Mouse (Mus musculus) granulocyte monocyte progenitor cell, adult 5-6 weeks (primary cell): ENCODE measurements around the gene Ubqln3. TPM values are rescaled to one million over a fixed set of nuclear protein-coding genes. Genes with fewer than 3 reads are reported as not detected.

Source experiments
- ATAC-seq: replicated peaks from 2 replicates; pipeline ENCODE4 v1.8.0; 2016; ENCODE audit warnings: mild to moderate bottlenecking, moderate TSS enrichment, inconsistent platforms; ENCODE audit not compliant: poor library complexity, severe bottlenecking
- total RNA-seq, 2 experiments: library from RNA; stranded (forward) in 1 of 2; stranded (reverse) in 1 of 2; fragments of 200-712, 200-1000 nt in 1 of 2; fragments of >200 nt in 1 of 2; fragmentation: Nextera tagmentation in 1 of 2; gene quantifications; 2 replicates each; pipeline ENCODE4 v1.2.3; 2014 to 2017

Ubqln3 gene
- total RNA-seq (2014; fragmentation: Nextera tagmentation) (not detected in 2 replicates), total RNA-seq (2017) (not detected in 2 replicates)

- ATAC-seq, result no peak
Observed at GRCm38 (mm10) chr7:104143179-104143578, at the start of gene Ubqln3. Gene Ubqln3 (minus strand): TSS chr7:104143279.

DNA sequence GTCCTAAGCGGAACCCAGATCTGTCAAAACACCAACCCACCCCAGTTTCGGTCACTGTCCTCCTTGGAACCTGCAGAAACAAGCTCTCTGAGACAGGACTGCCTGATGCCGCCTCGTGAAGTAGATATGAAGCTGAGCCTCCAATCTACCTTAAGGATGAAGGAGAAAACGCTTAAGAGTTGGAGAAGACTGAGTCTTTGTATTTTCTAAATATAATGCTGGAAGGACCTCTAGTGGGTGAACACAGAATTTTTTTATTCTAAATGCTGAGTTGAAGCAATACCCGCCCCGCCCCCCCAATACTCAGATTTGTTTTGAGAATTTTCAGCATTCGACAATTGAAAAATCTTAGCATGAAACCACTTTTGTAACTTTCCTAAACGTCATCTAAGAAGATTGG is 48.2 kb upstream of the Ubqln3 start:
- peak; percentile 68 for ATAC-seq

GRCm38 (mm10) chr7:104183292-104183691 is 40.2 kb upstream of the Ubqln3 start, which contains the start of gene Olfr648:
Gene Olfr648 (minus strand): TSS chr7:104183392.
- ATAC-seq, result no peak

- peak; percentile 75 for ATAC-seq
Observed at GRCm38 (mm10) chr7:104179074-104179473, 36.0 kb upstream of the Ubqln3 start.

DNA sequence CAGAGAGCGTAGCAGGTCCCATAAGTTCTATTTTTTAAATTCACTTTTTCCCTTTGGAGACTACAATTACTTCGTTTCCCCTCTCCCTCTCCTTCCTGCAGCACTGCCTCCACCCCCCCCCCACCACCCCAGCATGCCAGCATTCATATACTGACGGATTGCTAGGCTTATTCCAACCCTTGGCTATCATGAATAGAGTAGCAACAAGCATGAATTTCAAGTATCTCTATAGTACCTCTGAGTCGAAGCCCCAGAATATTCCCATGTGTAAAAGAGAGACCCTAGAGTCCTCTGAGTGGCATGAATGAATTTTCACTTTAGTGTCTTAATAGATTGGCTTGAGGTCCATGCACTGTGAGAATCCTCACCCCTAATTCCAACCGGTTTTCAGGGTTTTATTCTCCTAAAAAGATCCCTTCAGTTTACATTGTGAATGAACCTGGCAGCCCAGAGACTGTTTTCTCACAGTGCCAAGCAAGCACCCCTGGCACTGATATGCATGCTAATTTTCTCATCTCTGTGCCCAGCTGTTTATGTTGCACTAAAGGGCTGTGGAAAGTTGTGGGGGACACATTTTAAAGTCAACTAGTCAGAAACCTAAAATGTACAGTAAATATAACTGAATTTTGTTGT is 35.5 kb upstream of the Ubqln3 start:
- ATAC-seq, result no peak

DNA sequence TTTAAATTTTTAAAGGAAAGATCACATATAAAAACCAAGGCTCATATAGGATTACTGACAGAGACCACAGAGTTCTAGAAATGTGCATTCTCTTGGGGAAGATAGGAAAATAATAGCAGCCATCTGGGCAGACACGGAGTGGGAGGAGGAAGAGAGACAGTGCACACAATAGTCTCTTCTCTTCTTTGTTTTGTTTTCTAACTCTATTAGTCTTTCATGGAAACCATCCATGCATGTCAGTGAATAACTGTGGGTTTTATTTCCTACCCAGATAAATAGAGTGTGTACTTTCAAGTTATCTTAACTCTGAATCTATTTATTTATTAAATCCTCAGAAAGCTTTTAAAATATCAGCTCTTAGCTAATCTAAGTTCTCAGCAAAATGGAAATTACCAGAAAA is 32.0 kb upstream of the Ubqln3 start:
- no peak for ATAC-seq

DNA sequence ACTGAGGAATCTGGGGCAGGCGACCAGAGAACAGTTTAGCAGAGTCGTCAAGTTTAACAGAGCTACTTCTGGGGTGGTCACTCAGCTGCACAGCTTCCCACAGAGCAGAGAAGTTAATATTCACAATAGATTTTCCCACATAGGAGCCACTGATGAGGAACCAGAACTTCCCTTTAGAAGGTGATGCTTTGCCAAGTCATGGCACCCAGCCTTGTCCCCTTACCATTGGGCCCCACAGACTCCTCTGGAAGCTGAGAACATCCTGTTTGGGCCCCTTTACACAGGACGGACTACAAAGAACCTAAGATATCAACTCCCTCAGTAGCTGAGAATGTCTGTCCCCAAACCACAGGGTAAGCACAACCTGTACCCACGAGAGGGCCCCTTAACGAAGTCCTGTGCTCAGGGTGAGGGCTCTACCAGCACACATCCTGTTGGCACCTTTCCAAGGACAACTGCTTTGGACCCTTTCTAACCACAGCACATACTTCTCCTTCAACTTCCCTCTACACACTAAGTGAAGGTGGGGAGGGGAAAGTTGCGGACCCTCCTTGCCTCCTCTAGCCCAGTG is 26.6 kb upstream of the Ubqln3 start:
- peak; percentile 70 for ATAC-seq

- ATAC-seq, result peak; percentile 47
Observed at GRCm38 (mm10) chr7:104167105-104167504, 24.0 kb upstream of the Ubqln3 start.

DNA sequence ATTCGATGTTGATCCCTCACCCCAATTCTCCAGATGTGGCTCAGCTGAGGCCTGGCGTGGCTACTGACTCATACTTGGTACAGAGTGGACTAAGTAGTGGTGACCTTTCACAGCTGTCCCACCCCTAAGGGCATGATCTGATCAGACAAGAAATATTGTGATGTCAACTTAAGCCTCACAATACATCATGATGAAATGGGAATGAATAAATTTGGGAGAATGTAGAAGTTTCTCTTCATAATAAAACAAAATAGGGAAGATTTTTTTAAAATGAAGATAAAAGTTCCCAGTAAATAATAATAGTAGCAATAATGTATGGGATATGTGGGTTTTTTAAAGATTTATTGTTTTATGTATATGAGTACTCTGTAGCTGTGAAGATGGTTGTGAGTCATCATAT is 7.4 kb upstream of the Ubqln3 start, which contains the start of gene Ubqlnl:
Ubqlnl (minus strand) TSS at position 101 of the 400 bp plus-strand sequence.
- ATAC-seq, result no peak

GRCm38 (mm10) chr7:104137305-104137704 is 5.8 kb downstream of the Ubqln3 start, which contains the start of gene Olfr643:
Gene Olfr643 (minus strand): TSS chr7:104137405.
- no peak for ATAC-seq

DNA sequence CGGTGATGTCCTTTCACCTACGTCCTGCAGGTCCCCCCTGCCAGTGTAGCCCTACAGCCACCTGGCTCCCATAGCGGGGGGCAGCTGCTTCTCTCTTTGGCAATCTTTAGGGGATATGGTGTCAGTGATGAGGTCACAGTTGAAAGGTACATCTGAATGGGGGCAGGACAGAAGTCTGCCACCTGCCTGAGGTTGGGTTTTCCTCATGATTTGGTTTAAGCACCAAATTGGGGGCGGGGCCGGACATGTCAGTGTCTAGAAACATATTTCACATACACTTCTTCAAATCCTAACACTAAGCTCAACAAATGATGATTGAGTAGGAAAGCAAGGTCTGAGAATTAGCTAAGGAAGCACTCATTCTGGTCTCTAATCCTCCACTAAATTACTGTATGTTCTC is 13.4 kb downstream of the Ubqln3 start, which contains the start of gene Ubqln5:
Ubqln5 (minus strand) TSS at position 101 of the 400 bp plus-strand sequence.
- ATAC-seq, result no peak

- no peak for ATAC-seq
Observed at GRCm38 (mm10) chr7:104104757-104104972, 38.4 kb downstream of the Ubqln3 start, which contains the start of gene Olfr646. Gene Olfr646 (plus strand): TSS chr7:104104873.

GRCm38 (mm10) chr7:104103913-104104756 is 38.9 kb downstream of the Ubqln3 start:
- ATAC-seq, result peak; percentile 83

Other genes starting within 250 kb of the Ubqln3 start
- not detected in 2 replicates for gene Olfr64, start 248.8 kb downstream of the Ubqln3 start, total RNA-seq (2014; fragmentation: Nextera tagmentation)
- gene Olfr64, start 248.8 kb downstream of the Ubqln3 start, total RNA-seq (2017), result not detected in 2 replicates
- not detected in 2 replicates for gene Olfr65, start 239.8 kb downstream of the Ubqln3 start, total RNA-seq (2014; fragmentation: Nextera tagmentation)
- not detected in 2 replicates for gene Olfr65, start 239.8 kb downstream of the Ubqln3 start, total RNA-seq (2017)
- gene Olfr631, start 214.5 kb downstream of the Ubqln3 start, total RNA-seq (2014; fragmentation: Nextera tagmentation), result not detected in 2 replicates
- gene Olfr631, start 214.5 kb downstream of the Ubqln3 start, total RNA-seq (2017), result not detected in 2 replicates
- not detected in 2 replicates for gene Olfr632, start 208.9 kb downstream of the Ubqln3 start, total RNA-seq (2014; fragmentation: Nextera tagmentation)
- gene Olfr632, start 208.9 kb downstream of the Ubqln3 start, total RNA-seq (2017), result not detected in 2 replicates
- not detected in 2 replicates for gene Olfr633, start 198.8 kb downstream of the Ubqln3 start, total RNA-seq (2014; fragmentation: Nextera tagmentation)
- gene Olfr633, start 198.8 kb downstream of the Ubqln3 start, total RNA-seq (2017), result not detected in 2 replicates
- not detected in 2 replicates for gene Olfr635, start 172.1 kb downstream of the Ubqln3 start, total RNA-seq (2014; fragmentation: Nextera tagmentation)
- not detected in 2 replicates for gene Olfr635, start 172.1 kb downstream of the Ubqln3 start, total RNA-seq (2017)
- not detected in 2 replicates for gene Olfr638, start 144.5 kb downstream of the Ubqln3 start, total RNA-seq (2014; fragmentation: Nextera tagmentation)
- gene Olfr638, start 144.5 kb downstream of the Ubqln3 start, total RNA-seq (2017), result not detected in 2 replicates
- gene Olfr639, start 126.0 kb downstream of the Ubqln3 start, total RNA-seq (2014; fragmentation: Nextera tagmentation), result not detected in 2 replicates
- gene Olfr639, start 126.0 kb downstream of the Ubqln3 start, total RNA-seq (2017), result not detected in 2 replicates
- not detected in 2 replicates for gene Olfr640, start 117.7 kb downstream of the Ubqln3 start, total RNA-seq (2014; fragmentation: Nextera tagmentation)
- not detected in 2 replicates for gene Olfr640, start 117.7 kb downstream of the Ubqln3 start, total RNA-seq (2017)
- gene Olfr641, start 107.8 kb downstream of the Ubqln3 start, total RNA-seq (2014; fragmentation: Nextera tagmentation), result not detected in 2 replicates
- not detected in 2 replicates for gene Olfr641, start 107.8 kb downstream of the Ubqln3 start, total RNA-seq (2017)
- not detected in 2 replicates for gene Olfr642, start 90.6 kb downstream of the Ubqln3 start, total RNA-seq (2014; fragmentation: Nextera tagmentation)
- gene Olfr642, start 90.6 kb downstream of the Ubqln3 start, total RNA-seq (2017), result not detected in 2 replicates
- not detected in 2 replicates for gene 4930516K23Rik, start 81.8 kb downstream of the Ubqln3 start, total RNA-seq (2014; fragmentation: Nextera tagmentation)
- not detected in 2 replicates for gene 4930516K23Rik, start 81.8 kb downstream of the Ubqln3 start, total RNA-seq (2017)
- not detected in 2 replicates for gene Olfr644, start 71.4 kb downstream of the Ubqln3 start, total RNA-seq (2014; fragmentation: Nextera tagmentation)
- not detected in 2 replicates for gene Olfr644, start 71.4 kb downstream of the Ubqln3 start, total RNA-seq (2017)
- gene Olfr645, start 57.8 kb downstream of the Ubqln3 start, total RNA-seq (2014; fragmentation: Nextera tagmentation), result not detected in 2 replicates
- gene Olfr645, start 57.8 kb downstream of the Ubqln3 start, total RNA-seq (2017), result not detected in 2 replicates
- not detected in 2 replicates for gene Olfr646, start 38.4 kb downstream of the Ubqln3 start, total RNA-seq (2014; fragmentation: Nextera tagmentation)
- gene Olfr646, start 38.4 kb downstream of the Ubqln3 start, total RNA-seq (2017), result not detected in 2 replicates
- gene Ubqln5, start 13.5 kb downstream of the Ubqln3 start, total RNA-seq (2014; fragmentation: Nextera tagmentation), result not detected in 2 replicates
- not detected in 2 replicates for gene Ubqln5, start 13.5 kb downstream of the Ubqln3 start, total RNA-seq (2017)
- gene Olfr643, start 5.9 kb downstream of the Ubqln3 start, total RNA-seq (2014; fragmentation: Nextera tagmentation), result not detected in 2 replicates
- gene Olfr643, start 5.9 kb downstream of the Ubqln3 start, total RNA-seq (2017), result not detected in 2 replicates
- gene Ubqlnl, start 7.3 kb upstream of the Ubqln3 start, total RNA-seq (2014; fragmentation: Nextera tagmentation), result not detected in 2 replicates
- not detected in 2 replicates for gene Ubqlnl, start 7.3 kb upstream of the Ubqln3 start, total RNA-seq (2017)
- gene Olfm5, start 21.6 kb upstream of the Ubqln3 start, total RNA-seq (2014; fragmentation: Nextera tagmentation), result not detected in 2 replicates
- not detected in 2 replicates for gene Olfm5, start 21.6 kb upstream of the Ubqln3 start, total RNA-seq (2017)
- not detected in 2 replicates for gene Olfr648, start 40.1 kb upstream of the Ubqln3 start, total RNA-seq (2014; fragmentation: Nextera tagmentation)
- 0.26 TPM in 1 of 2 replicates, not detected in the other for gene Olfr648, start 40.1 kb upstream of the Ubqln3 start, total RNA-seq (2017)
- not detected in 2 replicates for gene Olfr649, start 52.7 kb upstream of the Ubqln3 start, total RNA-seq (2014; fragmentation: Nextera tagmentation)
- not detected in 2 replicates for gene Olfr649, start 52.7 kb upstream of the Ubqln3 start, total RNA-seq (2017)
- 0.13 and 3.0 TPM in 2 replicates for gene Trim6, start 75.5 kb upstream of the Ubqln3 start, total RNA-seq (2014; fragmentation: Nextera tagmentation)
- gene Trim6, start 75.5 kb upstream of the Ubqln3 start, total RNA-seq (2017), result 3.7 and 4.7 TPM in 2 replicates
- gene Trim34a, start 101.2 kb upstream of the Ubqln3 start, total RNA-seq (2014; fragmentation: Nextera tagmentation), result 10.9 and 17.8 TPM in 2 replicates
- 9.9 and 14.7 TPM in 2 replicates for gene Trim34a, start 101.2 kb upstream of the Ubqln3 start, total RNA-seq (2017)
- gene Trim5, start 144.8 kb upstream of the Ubqln3 start, total RNA-seq (2014; fragmentation: Nextera tagmentation), result 5.3 and 8.4 TPM in 2 replicates
- 5.6 and 8.0 TPM in 2 replicates for gene Trim5, start 144.8 kb upstream of the Ubqln3 start, total RNA-seq (2017)
- gene Trim12a, start 172.2 kb upstream of the Ubqln3 start, total RNA-seq (2014; fragmentation: Nextera tagmentation), result 33.9 and 58.4 TPM in 2 replicates
- 50.7 and 67.4 TPM in 2 replicates for gene Trim12a, start 172.2 kb upstream of the Ubqln3 start, total RNA-seq (2017)
- not detected in 2 replicates for gene Trim34b, start 186.2 kb upstream of the Ubqln3 start, total RNA-seq (2014; fragmentation: Nextera tagmentation)
- gene Trim34b, start 186.2 kb upstream of the Ubqln3 start, total RNA-seq (2017), result not detected in 2 replicates
- gene Trim12c, start 210.1 kb upstream of the Ubqln3 start, total RNA-seq (2014; fragmentation: Nextera tagmentation), result 15.1 and 19.1 TPM in 2 replicates
- 30.2 and 30.8 TPM in 2 replicates for gene Trim12c, start 210.1 kb upstream of the Ubqln3 start, total RNA-seq (2017)
- 0.15 TPM in 1 of 2 replicates, not detected in the other for gene Trim30b, start 226.6 kb upstream of the Ubqln3 start, total RNA-seq (2014; fragmentation: Nextera tagmentation)
- 0.77 and 1.5 TPM in 2 replicates for gene Trim30b, start 226.6 kb upstream of the Ubqln3 start, total RNA-seq (2017)